Mouse (Mus musculus) Patski (cell line): Measurements from ENCODE around the gene Ube2j2. TPM values are rescaled to one million over a fixed set of nuclear protein-coding genes. Genes with fewer than 3 reads are reported as not detected.

ENCODE experiments used
- ATAC-seq: fragments of 100-300 bp; one replicate; pipeline ENCODE4 v1.8.0; 2021
- CTCF ChIA-PET: fragments of 350-600 bp; sonication (Branson Sonifier 250); formaldehyde crosslinking; loops from one replicate; lab custom pipeline; 2022; ENCODE audit warnings: inconsistent platforms; lab: Charles Lee
- POLR2A ChIA-PET: fragments of 350-600 bp; sonication (Branson Sonifier 250); formaldehyde crosslinking; loops from one replicate; lab custom pipeline; 2022; ENCODE audit warnings: antibody characterized with exemption, inconsistent platforms; lab: Charles Lee
- DNase-seq: peaks from one replicate; pipeline ENCODE4 v3.0.0-alpha.2; 2011; ENCODE audit warnings: low read depth, low spot score
- H3K27me3 ChIP-seq: fragments of 371-371 bp; one replicate; pipeline ENCODE4 v1.5.1; 2021
- CTCF ChIP-seq: fragments of 100-300 bp; IDR thresholded peaks from one replicate; pipeline ENCODE4 v1.5.1; 2021
- in situ Hi-C: fragments of 300-500 bp; cut with MboI; formaldehyde crosslinking; loops from 3 replicates; pipeline ENCODE4 v1.11.1; 2018; ENCODE audit warnings: low pct_unique_long_range_greater_than_20kb, mixed read lengths
- polyA plus RNA-seq: library from polyadenylated mRNA; unstranded; gene quantifications from one replicate; pipeline ENCODE4 v1.2.3, GENCODE M21; 2021

The Ube2j2 gene
- polyA plus RNA-seq, 1 experiment from 2014 or later: 60.1 TPM

DNA sequence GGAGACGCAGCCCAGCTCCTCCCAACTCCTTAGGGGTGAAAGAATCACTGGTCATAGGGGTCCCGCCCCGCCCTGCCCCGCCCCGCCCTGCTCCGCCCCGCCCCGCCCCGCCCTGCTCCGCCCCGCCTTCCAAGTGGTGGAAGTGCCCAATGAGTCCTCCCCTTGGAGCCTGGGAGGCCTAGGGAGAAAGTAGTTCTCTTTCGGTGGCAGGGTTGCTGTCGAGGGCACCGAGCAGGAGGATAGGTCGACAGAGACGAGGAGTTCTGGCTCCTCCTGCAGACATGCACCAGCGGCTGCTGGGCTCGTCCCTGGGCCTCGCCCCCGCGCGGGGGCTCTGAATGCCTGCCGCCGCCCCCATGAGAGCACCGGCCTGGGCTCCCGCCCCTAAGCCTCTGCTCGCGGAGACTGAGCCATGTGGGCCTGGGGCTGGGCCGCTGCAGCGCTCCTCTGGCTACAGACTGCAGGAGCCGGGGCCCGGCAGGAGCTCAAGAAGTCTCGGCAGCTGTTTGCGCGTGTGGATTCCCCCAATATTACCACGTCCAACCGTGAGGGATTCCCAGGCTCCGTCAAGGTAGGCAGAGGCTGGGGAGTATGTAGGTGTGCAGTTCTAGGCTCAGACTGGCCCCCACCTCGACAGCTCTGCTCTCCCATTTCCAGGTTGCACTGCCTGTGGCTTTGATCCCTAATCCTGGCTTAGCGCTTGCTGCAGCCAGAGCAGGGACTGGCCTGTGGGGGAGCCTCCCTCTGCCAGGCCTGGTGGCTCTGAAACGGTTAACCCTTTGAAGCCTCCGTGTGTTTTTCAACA is 18.7 kb downstream of the Ube2j2 start, which contains the start of gene C1qtnf12:
Gene C1qtnf12 (plus strand): TSS at position 152 of the 805 bp plus-strand sequence.
- no peaks in the 10 kb centered on the region for H3K27me3 ChIP-seq
- no peak for DNase-seq
- in situ Hi-C loops: loop anchor here (10.0 kb wide), 1 partner anchor 172 kb away; the partner anchor contains the start of gene Rnf223
- CTCF ChIA-PET: no interaction called here
- POLR2A ChIA-PET: no interaction called here
- no peak for ATAC-seq
- no peak for TF ChIP-seq CTCF

DNA sequence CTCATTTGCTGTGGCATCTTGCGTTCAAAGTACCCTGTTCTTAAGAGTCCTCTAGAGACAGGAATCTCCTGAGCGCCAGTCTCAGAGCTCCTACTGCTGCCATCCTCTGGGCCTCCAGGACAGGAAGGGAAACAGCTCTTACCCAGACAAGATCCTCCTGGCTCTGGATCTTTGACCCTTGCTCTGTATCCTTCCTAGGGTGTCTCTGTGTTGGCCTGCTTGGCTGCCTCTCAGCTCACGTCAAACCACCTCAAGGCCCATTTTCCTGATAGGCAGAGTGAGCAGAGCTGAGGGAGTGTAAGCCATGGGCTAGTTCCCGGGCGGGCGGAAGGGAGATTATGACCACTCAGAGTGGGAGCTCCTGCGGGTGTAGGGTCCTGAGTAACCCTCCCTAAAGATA is 19.5 kb downstream of the Ube2j2 start:
- ChIA-PET CTCF (no interaction called here), POLR2A (no interaction called here)
- TF ChIP-seq CTCF: no peak
- H3K27me3 ChIP-seq: no peaks in the 10 kb centered on the region
- DNase-seq (no peak), ATAC-seq (no peak)
- in situ Hi-C loops: loop anchor here (10.0 kb wide), 1 partner anchor 172 kb away; the partner anchor contains the start of gene Rnf223

DNA sequence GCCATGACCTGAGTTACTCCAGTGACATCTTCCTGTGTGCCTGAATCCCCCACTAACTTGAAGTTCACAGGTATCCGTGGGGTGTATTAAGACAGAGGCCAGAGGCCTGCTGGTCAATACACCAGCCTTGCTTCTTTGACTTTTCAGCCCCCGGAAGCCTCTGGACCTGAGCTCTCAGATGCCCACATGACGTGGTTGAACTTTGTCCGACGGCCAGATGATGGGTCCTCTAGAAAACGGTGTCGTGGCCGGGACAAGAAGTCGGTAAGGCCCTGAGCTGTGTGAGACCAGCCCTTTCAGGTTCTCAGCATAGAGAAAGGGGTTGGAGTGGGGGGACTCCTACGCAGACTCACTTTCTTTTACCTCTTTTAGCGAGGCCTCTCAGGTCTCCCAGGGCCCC is 20.8 kb downstream of the Ube2j2 start:
- ChIA-PET CTCF (no interaction called here), POLR2A (no interaction called here)
- DNase-seq (no peak), ATAC-seq (no peak)
- in situ Hi-C loops: loop anchor here (10.0 kb wide), 1 partner anchor 170 kb away; the partner anchor contains the start of gene Rnf223
- H3K27me3 ChIP-seq: no peaks in the 10 kb centered on the region
- no peak for TF ChIP-seq CTCF

DNA sequence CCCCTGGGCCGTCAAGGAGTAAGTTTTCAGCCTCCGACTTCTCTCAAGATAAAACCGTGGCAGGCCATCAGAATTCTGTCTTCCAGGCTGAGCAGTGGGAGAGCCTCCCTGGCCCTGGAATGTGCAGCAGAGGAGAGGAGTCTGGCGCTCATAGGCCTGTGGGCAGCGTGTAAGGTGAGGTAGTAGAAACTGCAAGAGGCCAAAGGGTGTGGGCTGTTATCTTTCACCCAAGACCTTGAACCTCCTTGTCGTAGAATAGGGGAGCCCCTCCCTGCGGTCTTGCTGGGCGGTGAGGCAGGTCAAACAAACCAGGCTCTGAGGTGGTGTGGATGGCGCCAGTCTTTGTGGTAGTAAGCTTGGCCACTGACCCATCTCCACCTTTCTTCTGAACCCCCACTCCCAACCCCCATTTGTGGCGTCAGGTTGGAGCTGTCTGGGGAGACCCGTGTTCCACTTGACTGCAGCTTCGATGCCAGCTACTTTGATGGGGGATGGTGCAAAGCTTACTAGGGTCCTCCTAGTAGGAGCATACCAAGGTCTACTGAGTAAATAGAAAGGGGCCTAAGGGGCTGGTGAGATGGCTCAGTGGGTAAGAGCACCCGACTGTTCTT is 25.5 kb downstream of the Ube2j2 start:
- DNase-seq (no peak), ATAC-seq (no peak)
- in situ Hi-C loops: loop anchor here (10.0 kb wide), 1 partner anchor 166 kb away; the partner anchor contains the start of gene Rnf223
- no peaks in the 10 kb centered on the region for H3K27me3 ChIP-seq
- no peak for TF ChIP-seq CTCF
- ChIA-PET POLR2A (interaction anchor here (0.7 kb wide), 1 partner anchor 13 kb away, joined by 3 read pairs; no protein-coding TSS in a partner anchor), CTCF (no interaction called here)

DNA sequence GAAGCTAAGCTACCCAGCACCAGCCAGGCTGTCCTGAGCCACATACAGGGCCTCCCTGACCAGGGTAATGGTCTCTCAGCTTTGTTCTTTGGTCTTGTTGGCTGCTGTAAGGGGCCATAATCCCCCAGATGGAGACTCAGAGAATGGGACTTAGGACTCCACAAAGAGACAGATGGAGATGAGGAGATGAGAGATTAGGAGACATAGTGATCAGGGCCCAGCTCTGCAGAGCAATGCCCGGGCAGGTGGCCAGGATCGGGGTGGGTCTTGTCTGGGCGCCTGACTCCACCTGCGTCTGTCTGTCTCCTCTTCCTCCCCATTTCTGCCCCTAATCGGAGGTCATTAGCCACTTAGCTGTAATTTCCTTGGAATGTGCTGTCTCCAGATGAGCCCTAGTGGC is 26.7 kb downstream of the Ube2j2 start:
- ChIA-PET POLR2A (no interaction called here), CTCF (interaction anchor here (3.4 kb wide), 1 partner anchor 11 kb away, joined by 9 read pairs; no protein-coding TSS in a partner anchor)
- in situ Hi-C loops: loop anchor here (10.0 kb wide), 1 partner anchor 135 kb away; the partner anchor contains the start of gene 9430015G10Rik
- DNase-seq: no peak
- no peaks in the 10 kb centered on the region for H3K27me3 ChIP-seq
- no peak for ATAC-seq
- TF ChIP-seq CTCF: no peak

DNA sequence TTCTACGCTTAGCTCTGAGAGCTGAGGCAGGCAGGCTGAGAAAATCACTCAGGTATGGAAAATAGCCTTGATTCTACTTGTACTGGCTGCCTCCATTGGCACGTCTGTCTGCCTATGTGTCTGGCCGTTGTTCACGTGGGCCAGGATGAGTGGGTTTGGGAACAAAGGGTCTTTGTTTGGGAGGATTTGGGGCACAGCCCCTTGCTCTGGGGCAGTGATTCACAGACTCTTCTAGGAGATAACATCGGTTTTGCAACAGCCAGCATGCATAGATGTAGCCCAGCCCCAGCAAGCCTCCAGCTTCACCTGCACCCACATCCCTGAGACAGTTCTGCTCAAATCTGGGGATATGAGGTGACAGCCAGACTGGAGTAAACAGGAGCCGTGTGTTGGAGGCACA is 29.0 kb downstream of the Ube2j2 start:
- in situ Hi-C loops: loop anchor here (10.0 kb wide), 1 partner anchor 132 kb away; the partner anchor contains the start of gene 9430015G10Rik
- DNase-seq (no peak), ATAC-seq (no peak)
- CTCF ChIA-PET: interaction anchor here (1.2 to 3.4 kb wide), 2 partner anchors 12 to 14 kb away, joined by 3 to 9 read pairs; no protein-coding TSS in a partner anchor
- no peaks in the 10 kb centered on the region for H3K27me3 ChIP-seq
- TF ChIP-seq CTCF: no peak
- POLR2A ChIA-PET: no interaction called here

DNA sequence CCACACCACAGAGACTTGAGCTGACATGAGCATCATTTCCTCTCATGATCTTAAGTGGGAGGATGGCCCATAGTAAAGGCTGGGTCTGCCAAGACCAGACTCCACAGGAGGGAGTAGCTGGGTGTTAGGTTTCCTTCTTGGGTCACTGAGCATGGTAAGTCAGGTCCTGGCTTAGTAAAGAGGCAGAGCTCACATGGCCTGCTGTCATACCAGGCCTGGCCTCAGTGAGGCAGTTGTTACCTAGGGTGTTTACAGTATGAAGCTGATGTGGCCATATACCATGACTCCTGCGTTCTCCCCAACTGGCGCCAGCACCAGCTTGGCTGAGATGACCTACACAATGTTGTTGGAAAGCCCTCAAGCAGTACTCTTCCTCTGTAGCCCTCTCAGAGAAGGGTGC is 29.6 kb downstream of the Ube2j2 start:
- in situ Hi-C loops: loop anchor here (10.0 kb wide), 1 partner anchor 132 kb away; the partner anchor contains the start of gene 9430015G10Rik
- ChIA-PET CTCF (interaction anchor here (1.2 to 3.4 kb wide), 2 partner anchors 12 to 14 kb away, joined by 3 to 9 read pairs; no protein-coding TSS in a partner anchor), POLR2A (no interaction called here)
- DNase-seq (no peak), ATAC-seq (no peak)
- H3K27me3 ChIP-seq: no peaks in the 10 kb centered on the region
- TF ChIP-seq CTCF: no peak

DNA sequence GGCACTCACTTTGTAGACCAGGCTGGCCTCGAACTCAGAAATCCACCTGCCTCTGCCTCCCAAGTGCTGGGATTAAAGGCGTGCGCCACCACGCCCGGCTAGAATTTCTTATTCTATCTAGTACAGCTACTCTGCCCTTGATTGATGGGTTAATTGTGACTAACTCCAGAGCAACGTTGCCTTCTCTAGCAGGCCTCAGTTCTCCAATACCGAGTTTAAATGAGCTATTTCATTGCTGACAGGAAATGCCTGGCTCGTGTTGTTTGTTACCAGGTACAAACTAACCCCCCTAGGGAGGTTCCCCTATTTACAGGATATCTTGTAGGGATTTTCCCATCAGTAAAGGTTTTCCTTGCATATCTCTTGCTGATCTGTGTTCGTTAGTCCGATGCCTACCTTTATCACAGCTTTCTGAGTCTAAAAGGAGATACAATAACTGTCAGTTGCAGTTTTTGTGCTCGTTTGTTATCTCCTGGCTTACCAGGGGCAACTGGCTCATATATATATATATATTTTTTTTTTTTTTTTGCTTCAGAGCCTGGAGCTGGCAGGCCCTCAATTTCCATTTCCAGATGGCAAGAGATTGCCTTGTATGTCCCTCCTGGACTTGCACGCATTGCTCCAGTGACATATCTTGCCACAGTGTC is 37.9 kb downstream of the Ube2j2 start:
- in situ Hi-C loops: no loop called here
- TF ChIP-seq CTCF: no peak
- ATAC-seq: no peak
- CTCF ChIA-PET: interaction anchor here (1.8 kb wide), 1 partner anchor 22 kb away, joined by 4 read pairs; no protein-coding TSS in a partner anchor
- POLR2A ChIA-PET: interaction anchor here (0.5 kb wide), 1 partner anchor 13 kb away, joined by 3 read pairs; no protein-coding TSS in a partner anchor
- no peaks in the 10 kb centered on the region for H3K27me3 ChIP-seq
- DNase-seq: no peak

DNA sequence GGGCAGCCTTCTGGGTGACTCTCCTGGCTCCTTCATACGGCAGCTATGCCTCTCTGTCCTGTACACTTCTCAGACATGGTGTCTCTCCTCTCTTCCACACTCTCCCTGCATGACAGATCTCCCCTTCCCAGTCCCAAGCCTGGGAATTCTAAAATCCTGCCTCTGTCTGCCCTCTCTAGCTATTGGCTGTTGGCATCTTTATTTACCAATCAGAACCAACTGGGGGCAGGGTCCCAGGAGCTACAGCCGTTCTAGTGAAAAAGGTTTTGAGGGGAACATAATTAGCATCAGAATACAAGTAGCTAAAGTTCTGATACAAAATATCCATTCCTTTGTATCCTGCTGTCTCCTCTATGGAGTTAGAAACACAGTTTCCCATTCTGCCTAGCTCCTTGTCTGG is 40.2 kb downstream of the Ube2j2 start:
- no peak for TF ChIP-seq CTCF
- H3K27me3 ChIP-seq: no peaks in the 10 kb centered on the region
- ATAC-seq (no peak), DNase-seq (no peak)
- ChIA-PET CTCF (interaction anchor here (1.0 kb wide), 1 partner anchor 24 kb away, joined by 3 read pairs; no protein-coding TSS in a partner anchor), POLR2A (no interaction called here)
- in situ Hi-C loops: no loop called here
